Mouse (Mus musculus): ENCODE data around the gene Gnb4. TPM values are rescaled to one million over a fixed set of nuclear protein-coding genes. Genes with fewer than 3 reads are reported as not detected.

Gnb4 gene
- polyA plus RNA-seq, 1 experiment from 2014 or later = 31.5 TPM

DNA sequence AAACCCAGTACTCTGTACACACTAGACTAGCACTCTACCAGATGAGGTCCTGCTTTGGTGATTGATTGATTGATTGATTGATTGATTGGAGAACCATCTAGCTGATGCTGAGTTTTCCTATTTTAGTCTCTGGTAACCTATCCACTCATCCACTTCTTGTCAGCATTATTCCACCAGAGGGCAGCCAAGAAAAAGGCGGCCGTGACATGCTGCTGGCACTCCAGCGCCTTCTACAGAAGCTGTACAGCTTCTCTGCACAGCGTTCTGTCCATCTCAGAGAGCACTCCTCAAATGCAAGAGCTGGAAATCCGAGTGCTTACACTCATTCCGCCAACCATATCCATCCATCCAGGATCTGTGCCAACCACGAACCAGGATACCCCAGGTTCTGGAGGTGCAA is 5.8 kb downstream of the Gnb4 start:
- H3K27me3 ChIP-seq (replicated peaks; ENCODE audit: control insufficient read depth, insufficient read depth, low read length) = no peaks in the 10 kb centered on the region
- no peak overlapping the region for H3K9ac ChIP-seq (ENCODE audit: low read depth, low read length)
- peak; percentile 86 for TF ChIP-seq CTCF (IDR thresholded peaks at IDR 0.05; ENCODE audit: low read depth)
- no peak overlapping the region for H3K4me3 ChIP-seq (ENCODE audit: low read depth, low read length)
- H3K4me2 ChIP-seq (replicated peaks; ENCODE audit: low read depth) = no peak overlapping the region
- no peaks in the 10 kb centered on the region; the same call in 1 of the 2 replicates for H3K36me3 ChIP-seq (ENCODE audit: control insufficient read depth, insufficient read depth)
- H3K9me3 ChIP-seq (ENCODE audit: control insufficient read depth) = no peaks in the 10 kb centered on the region
- WGBS = 23% methylated on average over 7 of the region's 7 CpGs
- H3K27ac ChIP-seq (ENCODE audit: low read depth, low read length) = no peak overlapping the region
- no peak for ATAC-seq
- H3K4me1 ChIP-seq (replicated peaks; ENCODE audit: control insufficient read depth, insufficient read depth, low read length) = no peaks in the 10 kb centered on the region

DNA sequence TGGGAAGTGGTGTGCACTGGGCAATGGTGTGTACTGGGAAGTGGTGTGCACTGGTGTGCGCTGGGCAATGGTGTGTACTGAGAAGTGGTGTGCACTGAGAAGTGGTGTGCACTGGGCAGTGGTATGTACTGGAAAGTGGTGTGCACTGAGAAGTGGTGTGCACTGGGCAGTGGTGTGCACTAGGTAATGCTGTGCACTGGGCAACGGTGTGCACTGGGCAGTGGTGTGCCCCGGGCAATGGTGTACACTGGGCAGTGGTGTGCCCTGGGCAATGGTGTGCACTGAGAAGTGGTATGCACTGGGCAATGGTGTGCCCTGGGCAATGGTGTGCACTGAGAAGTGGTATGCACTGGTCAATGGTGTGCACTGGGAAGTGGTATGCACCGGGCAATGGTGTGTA is 7.2 kb downstream of the Gnb4 start:
- 95% methylated on average over 4 of the region's 4 CpGs for WGBS
- Histone ChIP-seq H3K4me3 (ENCODE audit: low read depth, low read length) (no peak overlapping the region), H3K9ac (ENCODE audit: low read depth, low read length) (no peak overlapping the region), H3K9me3 (ENCODE audit: control insufficient read depth) (no peaks in the 10 kb centered on the region), H3K27ac (ENCODE audit: low read depth, low read length) (no peak overlapping the region), H3K4me1 (replicated peaks; ENCODE audit: control insufficient read depth, insufficient read depth, low read length) (no peaks in the 10 kb centered on the region), H3K4me2 (replicated peaks; ENCODE audit: low read depth) (no peak overlapping the region), H3K36me3 (ENCODE audit: control insufficient read depth, insufficient read depth) (no peaks in the 10 kb centered on the region; the same call in 1 of the 2 replicates), H3K27me3 (replicated peaks; ENCODE audit: control insufficient read depth, insufficient read depth, low read length) (no peaks in the 10 kb centered on the region)
- ATAC-seq = no peak
- no peak for TF ChIP-seq CTCF (IDR thresholded peaks at IDR 0.05; ENCODE audit: low read depth)

DNA sequence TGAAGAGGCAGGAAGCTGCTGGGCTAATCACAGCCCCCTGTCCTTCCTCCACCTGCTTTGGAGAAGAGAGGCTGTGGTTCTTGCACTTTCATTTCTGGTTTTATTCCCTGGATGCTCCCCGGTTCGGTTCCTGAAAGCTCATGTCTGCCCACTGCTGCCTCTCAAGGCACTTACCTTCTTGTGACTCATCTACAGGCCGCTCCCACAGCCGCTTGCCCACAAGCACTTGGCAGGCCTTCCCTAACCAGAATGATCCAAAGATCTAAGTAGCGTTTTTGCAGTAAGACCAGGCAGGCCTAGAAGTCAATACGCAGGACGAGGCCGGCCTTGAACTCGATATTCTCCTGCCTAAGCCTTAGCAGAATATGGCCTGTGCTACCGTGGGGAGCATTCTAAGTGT is 15.3 kb downstream of the Gnb4 start:
- ATAC-seq = no peak
- Histone ChIP-seq H3K27me3 (replicated peaks; ENCODE audit: control insufficient read depth, insufficient read depth, low read length) (no peaks in the 10 kb centered on the region), H3K36me3 (ENCODE audit: control insufficient read depth, insufficient read depth) (no peaks in the 10 kb centered on the region), H3K9ac (ENCODE audit: low read depth, low read length) (no peak overlapping the region), H3K9me3 (ENCODE audit: control insufficient read depth) (no peaks in the 10 kb centered on the region), H3K4me3 (ENCODE audit: low read depth, low read length) (no peak overlapping the region), H3K4me2 (replicated peaks; ENCODE audit: low read depth) (no peak overlapping the region), H3K27ac (ENCODE audit: low read depth, low read length) (no peak overlapping the region), H3K4me1 (replicated peaks; ENCODE audit: control insufficient read depth, insufficient read depth, low read length) (no peaks in the 10 kb centered on the region)
- 89% methylated on average over 10 of the region's 10 CpGs for WGBS
- no peak for TF ChIP-seq CTCF (IDR thresholded peaks at IDR 0.05; ENCODE audit: low read depth)

DNA sequence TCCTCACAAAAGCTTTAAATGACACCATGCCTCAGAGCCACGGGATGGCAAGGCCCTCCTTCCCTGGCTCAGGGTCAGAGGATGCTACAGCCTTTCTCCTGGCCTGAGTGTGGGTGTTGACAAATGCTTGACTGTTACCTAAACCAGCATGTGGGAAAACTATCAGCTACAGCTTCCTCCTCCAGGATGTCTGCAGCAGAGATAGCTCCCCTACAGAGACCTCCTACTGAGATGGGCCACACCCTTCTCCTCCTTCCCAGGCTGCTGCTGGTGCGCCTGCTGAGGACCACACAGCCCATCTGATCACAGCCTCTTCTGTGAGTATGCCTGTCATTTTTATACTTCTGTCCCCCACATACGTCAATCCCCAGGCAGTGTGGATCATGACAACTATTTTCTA is 17.1 kb downstream of the Gnb4 start:
- WGBS = 61% methylated on average over 3 of the region's 3 CpGs
- TF ChIP-seq CTCF (IDR thresholded peaks at IDR 0.05; ENCODE audit: low read depth) = no peak
- Histone ChIP-seq H3K9me3 (ENCODE audit: control insufficient read depth) (no peaks in the 10 kb centered on the region), H3K27ac (ENCODE audit: low read depth, low read length) (no peak overlapping the region), H3K4me1 (replicated peaks; ENCODE audit: control insufficient read depth, insufficient read depth, low read length) (no peaks in the 10 kb centered on the region), H3K4me2 (replicated peaks; ENCODE audit: low read depth) (no peak overlapping the region), H3K27me3 (replicated peaks; ENCODE audit: control insufficient read depth, insufficient read depth, low read length) (no peaks in the 10 kb centered on the region), H3K4me3 (ENCODE audit: low read depth, low read length) (no peak overlapping the region), H3K9ac (ENCODE audit: low read depth, low read length) (no peak overlapping the region), H3K36me3 (ENCODE audit: control insufficient read depth, insufficient read depth) (no peaks in the 10 kb centered on the region)
- no peak for ATAC-seq

DNA sequence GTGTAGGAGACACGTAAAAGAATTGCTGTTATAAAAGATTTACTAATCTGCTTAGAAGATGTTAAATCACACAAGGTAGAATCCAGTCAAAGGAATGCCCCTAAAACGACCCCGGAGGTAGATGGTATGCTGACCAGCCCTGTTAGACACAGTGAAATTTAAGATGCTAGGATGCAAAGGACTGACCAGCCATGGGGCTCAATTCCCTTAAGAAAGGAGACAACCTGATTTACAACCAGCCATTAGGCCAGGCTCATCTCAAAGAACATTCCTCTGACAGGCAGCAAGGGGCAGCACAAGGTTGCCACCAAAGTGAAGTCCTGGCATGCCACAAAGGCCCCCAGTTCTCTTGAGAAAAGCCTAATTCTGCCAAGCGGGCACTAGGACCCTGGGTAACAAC is 21.3 kb downstream of the Gnb4 start:
- H3K36me3 ChIP-seq (ENCODE audit: control insufficient read depth, insufficient read depth) = no peaks in the 10 kb centered on the region
- no peak overlapping the region for H3K4me2 ChIP-seq (replicated peaks; ENCODE audit: low read depth)
- no peaks in the 10 kb centered on the region for H3K27me3 ChIP-seq (replicated peaks; ENCODE audit: control insufficient read depth, insufficient read depth, low read length)
- no peak overlapping the region for H3K4me3 ChIP-seq (ENCODE audit: low read depth, low read length)
- H3K9ac ChIP-seq (ENCODE audit: low read depth, low read length) = no peak overlapping the region
- no peaks in the 10 kb centered on the region for H3K4me1 ChIP-seq (replicated peaks; ENCODE audit: control insufficient read depth, insufficient read depth, low read length)
- no peak for ATAC-seq
- no peak overlapping the region for H3K27ac ChIP-seq (ENCODE audit: low read depth, low read length)
- H3K9me3 ChIP-seq (ENCODE audit: control insufficient read depth) = no peaks in the 10 kb centered on the region
- TF ChIP-seq CTCF (IDR thresholded peaks at IDR 0.05; ENCODE audit: low read depth) = no peak
- 50% methylated on average over 4 of the region's 4 CpGs for WGBS

DNA sequence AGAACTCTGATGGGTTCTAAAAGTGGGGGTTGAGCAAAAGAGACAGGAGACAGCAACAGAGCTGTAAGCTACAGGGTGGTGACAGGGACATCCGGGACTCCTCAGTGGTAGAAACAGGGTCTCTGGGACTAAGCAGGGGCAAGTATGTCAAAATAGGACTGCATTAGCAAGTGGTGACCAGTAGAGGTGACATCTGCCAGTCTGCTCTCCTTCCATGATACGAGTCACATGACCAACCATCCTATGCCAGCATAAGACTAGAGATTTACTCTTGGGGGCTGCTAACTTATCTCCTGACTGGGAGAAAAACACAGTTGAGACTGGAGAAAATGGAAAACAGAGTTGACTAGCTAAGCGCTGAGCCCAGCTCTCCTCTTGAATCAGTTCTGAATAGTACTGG is 30.1 kb downstream of the Gnb4 start:
- H3K36me3 ChIP-seq (ENCODE audit: control insufficient read depth, insufficient read depth) = peaks cover 17% of the 10 kb centered on the region; the same call in 1 of the 2 replicates
- H3K27me3 ChIP-seq (replicated peaks; ENCODE audit: control insufficient read depth, insufficient read depth, low read length) = no peaks in the 10 kb centered on the region
- H3K4me1 ChIP-seq (replicated peaks; ENCODE audit: control insufficient read depth, insufficient read depth, low read length) = no peaks in the 10 kb centered on the region
- no peak overlapping the region for H3K9ac ChIP-seq (ENCODE audit: low read depth, low read length)
- ATAC-seq = no peak
- no peak overlapping the region for H3K4me2 ChIP-seq (replicated peaks; ENCODE audit: low read depth)
- peak; percentile 31 for TF ChIP-seq CTCF (IDR thresholded peaks at IDR 0.05; ENCODE audit: low read depth)
- H3K4me3 ChIP-seq (ENCODE audit: low read depth, low read length) = no peak overlapping the region
- no peak overlapping the region for H3K27ac ChIP-seq (ENCODE audit: low read depth, low read length)
- H3K9me3 ChIP-seq (ENCODE audit: control insufficient read depth) = no peaks in the 10 kb centered on the region
- 87% methylated on average over 3 of the region's 3 CpGs for WGBS

DNA sequence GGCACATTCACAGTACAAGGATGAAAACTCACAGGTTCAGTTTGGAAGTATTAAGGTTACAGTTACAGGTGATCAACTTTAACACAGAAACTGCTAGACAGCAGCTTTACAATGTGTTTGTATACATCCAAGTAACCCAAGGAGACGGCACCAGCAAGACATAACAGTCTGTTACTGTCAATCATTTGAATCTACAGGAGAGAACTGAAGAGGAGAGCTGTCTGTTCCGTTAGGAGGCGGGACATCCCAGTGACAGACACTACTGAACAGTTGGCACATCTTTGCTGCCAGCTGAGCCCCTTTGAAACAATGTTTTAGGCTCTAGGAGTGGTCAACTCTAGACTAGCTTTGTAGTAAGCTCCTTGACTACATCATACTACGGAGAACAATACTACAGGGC is 32.9 kb downstream of the Gnb4 start:
- Histone ChIP-seq H3K4me3 (ENCODE audit: low read depth, low read length) (no peak overlapping the region), H3K27ac (ENCODE audit: low read depth, low read length) (no peak overlapping the region), H3K4me1 (replicated peaks; ENCODE audit: control insufficient read depth, insufficient read depth, low read length) (no peaks in the 10 kb centered on the region), H3K4me2 (replicated peaks; ENCODE audit: low read depth) (no peak overlapping the region), H3K36me3 (ENCODE audit: control insufficient read depth, insufficient read depth) (peaks cover 16% of the 10 kb centered on the region; the same call in 1 of the 2 replicates), H3K9ac (ENCODE audit: low read depth, low read length) (no peak overlapping the region), H3K27me3 (replicated peaks; ENCODE audit: control insufficient read depth, insufficient read depth, low read length) (no peaks in the 10 kb centered on the region), H3K9me3 (ENCODE audit: control insufficient read depth) (no peaks in the 10 kb centered on the region)
- TF ChIP-seq CTCF (IDR thresholded peaks at IDR 0.05; ENCODE audit: low read depth) = no peak
- WGBS = 92% methylated on average over 4 of the region's 4 CpGs
- no peak for ATAC-seq
